In the genomic region with DNA sequence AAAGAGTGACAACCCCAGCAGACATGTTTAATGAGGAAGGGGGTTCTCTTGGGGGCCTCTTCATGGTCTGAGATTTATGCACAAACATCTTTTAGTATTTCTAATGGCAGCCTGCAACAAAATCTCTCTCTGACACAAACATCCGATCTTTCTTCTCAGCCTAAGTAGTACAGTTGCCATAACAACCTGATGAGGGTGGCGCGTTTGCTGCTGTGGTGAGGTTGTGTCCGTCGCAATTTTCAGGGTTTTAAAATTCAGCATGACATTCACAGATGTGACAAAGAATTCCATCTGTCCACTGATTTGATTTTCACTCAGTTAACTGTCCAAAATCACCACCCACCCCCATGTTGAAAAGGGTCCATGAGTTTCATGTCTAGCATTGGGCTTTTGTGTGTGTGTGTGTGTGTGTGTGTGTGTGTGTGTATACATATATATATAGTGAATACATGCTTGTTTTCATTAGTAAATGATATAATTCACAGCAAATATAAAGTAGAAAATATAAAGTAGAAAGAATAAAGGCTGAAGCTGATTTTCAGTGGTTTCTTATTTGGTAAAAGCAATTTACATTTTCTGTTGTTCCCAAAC, we compare ENCODE assay signal across 11 mouse cellular contexts. TPM values are rescaled to one million over a fixed set of nuclear protein-coding genes. Genes with fewer than 3 reads are reported as not detected.
DNase-seq lines count a peak whose midpoint lies in the region; ATAC-seq lines count a peak whose summit lies in the region.
"Had no signal": no experiment of that assay in that cellular context is flagged by ENCODE, and none has a peak within 500 bp of the region (broad histone marks: within the 10 kb centered on the region; RNA-seq: fewer than 3 reads in every experiment).

No protein-coding gene starts in this region.

- ATAC-seq in granulocyte monocyte progenitor cell, adult 5-6 weeks (replicated peaks; ENCODE audit: poor library complexity, severe bottlenecking): no peak
- ATAC-seq: intestine, embryonic 15.5 days had no signal

- peak; percentile 31 for DNase-seq in heart, adult 11 months
- no peak for DNase-seq in heart, postnatal 4 days
- DNase-seq in left cerebral cortex, postnatal 14 days (ENCODE audit: low spot score in 2 of 2): peak; percentile 31 to 61
- DNase-seq in left cerebral cortex, adult 11 months (ENCODE audit: low spot score): no peak
- DNase-seq in brain, embryonic 18.5 days (ENCODE audit: low read depth, low spot score): peak; percentile 24
- peak; percentile 55 to 60 for DNase-seq in right cerebral cortex, postnatal 10 days (ENCODE audit: low spot score in 2 of 2)
- DNase-seq: cerebellum, adult 11-12 months; gastrocnemius, postnatal 25 days; lung, adult 2 months had no signal

- intact Hi-C loops in left cerebral cortex, postnatal 14 days (cut with DNase I): no loop called here

RNA-seq across cellular contexts. Expression of gene Aven, which starts 49.0 kb away (rescaled TPM):
- 10 to 100 TPM; 15.1 to 17.2 TPM for total RNA-seq in heart, postnatal 4 days (2021)
- total RNA-seq in left cerebral cortex, postnatal 14 days (2021): 10 to 100 TPM in 1 of 2 experiments, 1 to 10 TPM in 1; 9.4 to 10.8 TPM
- 8.5 and 25.0 TPM in 2 replicates for total RNA-seq in granulocyte monocyte progenitor cell, adult 5-6 weeks (2014; fragmentation: Nextera tagmentation)
- 23.5 and 26.0 TPM in 2 replicates for total RNA-seq in granulocyte monocyte progenitor cell, adult 5-6 weeks (2017)

Comparison
In these comparisons a context has a peak if more than half of its experiments do, and no peak if none do; other contexts are left out.
1. DNase-seq: peak in heart, adult 11 months (single experiment), left cerebral cortex, postnatal 14 days (2 of 2), brain, embryonic 18.5 days (single experiment) and right cerebral cortex, postnatal 10 days (2 of 2); none in heart, postnatal 4 days (single experiment) and left cerebral cortex, adult 11 months (single experiment).